Mouse (Mus musculus) layer of hippocampus, adult 18-20 months (tissue): Measurements from ENCODE around the gene Luc7l. TPM values are rescaled to one million over a fixed set of nuclear protein-coding genes. Genes with fewer than 3 reads are reported as not detected.
"Not testable (repeated sequence)": the region's sequence is repeated elsewhere in the genome, so short reads cannot be mapped to it uniquely, and the experiment has no call there.

Experiments
- DNase-seq, 2 experiments: peaks; one replicate each; pipeline ENCODE4 v3.0.0; 2022; ENCODE audit warnings: low spot score in 2 of 2
- total RNA-seq, 2 experiments: library from RNA; stranded (reverse); gene quantifications; 2 replicates each; pipeline ENCODE4 v1.2.3; 2021

The Luc7l gene
- total RNA-seq, 2 experiments from 2014 or later = 87.4 to 91.8 TPM

GRCm38 (mm10) chr17:26251886-26252538 is 684 bp upstream of the Luc7l start:
- no peak for DNase-seq

GRCm38 (mm10) chr17:26253399-26253798 is 703 bp downstream of the Luc7l start:
- no peak for DNase-seq

- DNase-seq = no peak
Measured at GRCm38 (mm10) chr17:26255313-26255712, 2.6 kb downstream of the Luc7l start.

- DNase-seq = no peak
Measured at GRCm38 (mm10) chr17:26261826-26262225, 9.1 kb downstream of the Luc7l start.

- DNase-seq = no peak
Measured at GRCm38 (mm10) chr17:26262384-26262783, 9.7 kb downstream of the Luc7l start.

GRCm38 (mm10) chr17:26268851-26269250 is 16.2 kb downstream of the Luc7l start:
- no peak for DNase-seq

GRCm38 (mm10) chr17:26269577-26269976 is 16.9 kb downstream of the Luc7l start:
- DNase-seq = not testable (repeated sequence)

- DNase-seq = no peak
Measured at GRCm38 (mm10) chr17:26272586-26272985, 19.9 kb downstream of the Luc7l start.

- DNase-seq = no peak
Measured at GRCm38 (mm10) chr17:26275933-26276332, 23.2 kb downstream of the Luc7l start.

GRCm38 (mm10) chr17:26276711-26277110 is 24.0 kb downstream of the Luc7l start:
- peak in 1 of 2 experiments; percentile 49 for DNase-seq

- no peak for DNase-seq
Measured at GRCm38 (mm10) chr17:26286199-26286955, 33.7 kb downstream of the Luc7l start.

- DNase-seq = no peak
Measured at GRCm38 (mm10) chr17:26289475-26289874, 36.8 kb downstream of the Luc7l start.

GRCm38 (mm10) chr17:26298318-26298717 is 45.6 kb downstream of the Luc7l start:
- DNase-seq = not testable (repeated sequence)

GRCm38 (mm10) chr17:26314291-26314690 is 61.6 kb downstream of the Luc7l start:
- peak; percentile 69 to 86 for DNase-seq

- DNase-seq = no peak
Measured at GRCm38 (mm10) chr17:26315474-26315873, 62.8 kb downstream of the Luc7l start.

- DNase-seq = no peak
Measured at GRCm38 (mm10) chr17:26318441-26318840, 65.7 kb downstream of the Luc7l start.

Other genes with a start within 250 kb of the Luc7l start
- 100 to 1,000 TPM; 106 TPM for gene Rab11fip3, start 183.3 kb upstream of the Luc7l start, total RNA-seq
- gene Decr2, start 162.6 kb upstream of the Luc7l start, total RNA-seq = 10 to 100 TPM; 27.4 to 29.7 TPM
- gene Nme4, start 157.3 kb upstream of the Luc7l start, total RNA-seq = 1 to 10 TPM; 3.8 to 5.8 TPM
- gene Tmem8, start 139.6 kb upstream of the Luc7l start, total RNA-seq = 10 to 100 TPM; 12.0 to 13.2 TPM
- 10 to 100 TPM; 68.8 to 70.0 TPM for gene Mrpl28, start 129.4 kb upstream of the Luc7l start, total RNA-seq
- 10 to 100 TPM; 28.3 to 28.5 TPM for gene Axin1, start 114.2 kb upstream of the Luc7l start, total RNA-seq
- gene Pdia2, start 53.8 kb upstream of the Luc7l start, total RNA-seq = under 1 TPM; 0.18 to 0.35 TPM
- 10 to 100 TPM; 32.4 to 41.9 TPM for gene Rgs11, start 49.9 kb upstream of the Luc7l start, total RNA-seq
- gene Arhgdig, start 45.1 kb upstream of the Luc7l start, total RNA-seq = 10 to 100 TPM; 64.8 to 65.1 TPM
- gene Fam234a, start 8.7 kb upstream of the Luc7l start, total RNA-seq = 10 to 100 TPM; 19.6 to 21.4 TPM
- 10 to 100 TPM; 80.4 to 80.8 TPM for gene Neurl1b, start 161.9 kb downstream of the Luc7l start, total RNA-seq